Comparison of ENCODE assay signal across 18 mouse cellular contexts in genomic region chr10:22708190-22708843, GRCm38 (mm10). TPM values are rescaled to one million over a fixed set of nuclear protein-coding genes. Genes with fewer than 3 reads are reported as not detected.
DNase-seq lines count a peak whose midpoint lies in the region; ATAC-seq lines count a peak whose summit lies in the region.
"Had no signal": no experiment of that assay in that cellular context is flagged by ENCODE, and none has a peak within 500 bp of the region (broad histone marks: within the 10 kb centered on the region; RNA-seq: fewer than 3 reads in every experiment).

No protein-coding gene starts in this region.

- H3K27ac ChIP-seq in heart, embryonic 12.5 days (ENCODE audit: poor library complexity, severe bottlenecking) = 0 out of 2 replicates have a peak overlapping the region, but pooled peaks have one; percentile 8
- H3K27ac ChIP-seq: forebrain, embryonic 12.5 days; heart, adult 2 months; hindbrain, embryonic 14.5 days had no signal

- H3K4me1 ChIP-seq in heart, embryonic 12.5 days (replicated peaks) = peaks cover 20% of the 10 kb centered on the region; the same call in 1 of the 2 replicates
- H3K4me1 ChIP-seq: forebrain, embryonic 12.5 days had no signal

- H3K4me2 ChIP-seq in heart, embryonic 12.5 days = no peak overlapping the region
- H3K4me2 ChIP-seq: forebrain, embryonic 12.5 days; hindbrain, embryonic 14.5 days had no signal

- H3K27me3 ChIP-seq in heart, embryonic 12.5 days (replicated peaks) = no peaks in the 10 kb centered on the region
- H3K27me3 ChIP-seq: forebrain, embryonic 12.5 days had no signal

- no peak for DNase-seq in heart, postnatal 14 days
- peak; percentile 24 for DNase-seq in kidney, adult 9 months
- DNase-seq in kidney, postnatal 4 days = no peak
- peak; percentile 29 for DNase-seq in brain, adult 2 months (ENCODE audit: low read depth, low spot score)
- DNase-seq in lung, postnatal 25 days (ENCODE audit: low spot score) = peak; percentile 34
- DNase-seq in right cerebral cortex, adult 18-20 months = no peak
- DNase-seq: adrenal gland, postnatal 36 days; B cell, adult 2 months; cerebellum, adult 18-20 months; cerebellum, postnatal 36 days; gastrocnemius, postnatal 10 days; liver; right cerebral cortex, postnatal 25 days had no signal

- intact Hi-C loops in heart, postnatal 14 days (cut with DNase I) = no loop called here

- H3K36me3 ChIP-seq in heart, embryonic 12.5 days = peaks cover 53% of the 10 kb centered on the region

- 0 out of 2 replicates have a peak, but pooled peaks have one; percentile 29 for ATAC-seq in heart, embryonic 12.5 days (ENCODE audit: insufficient number of reproducible peaks, low FRiP score)
- ATAC-seq: midbrain, embryonic 16.5 days had no signal

- H3K9me3 ChIP-seq in heart, embryonic 12.5 days (replicated peaks) = no peaks in the 10 kb centered on the region
- H3K9me3 ChIP-seq: forebrain, embryonic 12.5 days had no signal

- H3K9ac ChIP-seq in heart, embryonic 12.5 days = no peak overlapping the region
- H3K9ac ChIP-seq: forebrain, embryonic 12.5 days; hindbrain, embryonic 14.5 days had no signal

- H3K4me3 ChIP-seq in heart, embryonic 12.5 days = no peak overlapping the region
- H3K4me3 ChIP-seq: forebrain, embryonic 12.5 days; heart, adult 2 months had no signal

- 67% methylated on average over 7 of the region's 7 CpGs for WGBS in heart, embryonic 12.5 days

RNA-seq across cellular contexts. Expression of gene Tbpl1, which starts 23.4 kb away (rescaled TPM):
- 50.7 and 56.0 TPM in 2 replicates for polyA plus RNA-seq in heart, embryonic 12.5 days (2016; fragmentation: Nextera tagmentation; extraction: Ambion mirVana)
- total RNA-seq in heart, postnatal 14 days (2021) = 10 to 100 TPM; 21.8 to 24.2 TPM

Comparison
In these comparisons a context has a peak if more than half of its experiments do, and no peak if none do; other contexts are left out.
1. DNase-seq: peak in kidney, adult 9 months (single experiment), brain, adult 2 months (single experiment) and lung, postnatal 25 days (single experiment); none in heart, postnatal 14 days (0 of 2), kidney, postnatal 4 days (0 of 2) and right cerebral cortex, adult 18-20 months (single experiment).